Comparison of ENCODE assay signal across 11 mouse cellular contexts in the genomic region with DNA sequence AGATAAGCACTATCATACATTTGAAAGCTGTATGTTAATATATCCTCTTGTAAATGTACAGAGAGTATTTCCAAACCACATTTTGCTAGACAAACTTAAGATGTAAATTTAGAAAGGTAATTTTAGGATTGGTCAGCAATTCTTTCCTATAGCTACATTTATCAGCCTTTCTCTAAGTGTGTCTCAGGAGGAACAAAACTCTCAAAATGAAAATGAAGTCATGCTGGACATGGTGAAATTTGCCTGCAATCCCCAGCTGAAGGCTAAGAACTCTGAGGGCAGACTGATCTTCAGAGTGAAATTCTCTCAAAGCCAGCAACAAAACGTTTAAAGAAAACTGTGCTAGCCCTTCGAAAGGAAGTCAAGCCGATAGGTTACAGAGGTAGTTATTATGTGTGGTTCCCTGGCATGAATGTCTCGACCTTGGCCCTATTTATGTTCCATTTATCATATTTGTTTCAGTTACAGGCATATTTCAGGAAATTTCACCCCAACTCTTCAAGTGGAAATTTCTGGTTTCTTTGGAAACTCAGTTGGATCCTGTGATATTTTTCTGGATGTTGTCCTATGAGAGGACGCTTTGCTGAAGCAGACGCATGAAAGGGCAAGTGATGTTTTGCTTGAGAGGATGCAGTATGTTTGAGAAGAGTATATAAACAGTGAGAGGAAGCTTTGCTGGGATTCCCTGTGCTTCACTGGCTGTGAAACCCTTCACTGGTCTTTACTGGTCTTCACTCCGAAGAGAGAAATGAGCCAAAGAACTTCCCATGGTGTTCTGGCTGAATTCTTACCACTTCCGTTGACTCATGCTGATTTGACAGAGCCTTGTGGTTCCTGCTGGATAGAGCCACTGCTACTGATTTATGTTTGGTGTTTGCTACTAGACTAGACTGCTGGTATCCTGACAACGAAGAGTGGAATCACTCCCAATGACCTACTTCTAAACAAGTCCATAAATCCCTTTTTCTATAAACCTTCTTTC. TPM values are rescaled to one million over a fixed set of nuclear protein-coding genes. Genes with fewer than 3 reads are reported as not detected.
DNase-seq lines count a peak whose midpoint lies in the region; ATAC-seq and TF ChIP-seq lines count a peak whose summit lies in the region.
"Had no signal": no experiment of that assay in that cellular context is flagged by ENCODE, and none has a peak within 500 bp of the region (broad histone marks: within the 10 kb centered on the region; RNA-seq: fewer than 3 reads in every experiment).

No protein-coding gene starts in this region.

- ATAC-seq in heart, embryonic 11.5 days (replicated peaks; ENCODE audit: insufficient number of reproducible peaks, low FRiP score, low TSS enrichment): no peak
- peak; percentile 29 to 37 for ATAC-seq in hematopoietic stem cell, adult 5-6 weeks (replicated peaks in 1 of 2; ENCODE audit: insufficient read depth in 1 of 2, low FRiP score in 2 of 2, low TSS enrichment in 1 of 2, low read depth in 1 of 2, poor library complexity in 2 of 2, severe bottlenecking in 2 of 2)
- no peak for ATAC-seq in forebrain, embryonic 14.5 days
- ATAC-seq in hindbrain, postnatal 0 days: no peak

- DNase-seq in heart, adult 11 months: peak; percentile 94
- peak; percentile 20 for DNase-seq in 3134 (ENCODE audit: extremely low read depth, insufficient read length, low spot score)
- peak; percentile 32 for DNase-seq in Muller cell, postnatal 12 days (ENCODE audit: inconsistent ontology term)
- no peak for DNase-seq in forebrain, embryonic 14.5 days (ENCODE audit: low spot score)
- DNase-seq in left cerebral cortex, adult 9 months (ENCODE audit: low spot score in 2 of 2): no peak
- DNase-seq in hindbrain, postnatal 0 days (ENCODE audit: low spot score): no peak
- DNase-seq: kidney, postnatal 4 days; midbrain, embryonic 14.5 days; thymus, postnatal 25 days had no signal

- H3K27me3 ChIP-seq in heart, embryonic 11.5 days (ENCODE audit: control insufficient read depth, insufficient read depth, low read length): no peaks in the 10 kb centered on the region
- H3K27me3 ChIP-seq in forebrain, embryonic 14.5 days (replicated peaks; ENCODE audit: control insufficient read depth, insufficient read depth, low read length): no peaks in the 10 kb centered on the region
- no peaks in the 10 kb centered on the region for H3K27me3 ChIP-seq in hindbrain, postnatal 0 days (ENCODE audit: insufficient read depth, low read length)

- 73% methylated on average over 9 of the region's 9 CpGs for WGBS in heart, embryonic 11.5 days (ENCODE audit: insufficient replicate concordance)
- WGBS in forebrain, embryonic 14.5 days: 82% methylated on average over 9 of the region's 9 CpGs
- WGBS in hindbrain, postnatal 0 days: 76% methylated on average over 9 of the region's 9 CpGs

- TF ChIP-seq CTCF in hindbrain, postnatal 0 days (IDR thresholded peaks at IDR 0.05; ENCODE audit: low read depth): no peak

- H3K36me3 ChIP-seq in heart, embryonic 11.5 days (ENCODE audit: control insufficient read depth, insufficient read depth, low read length): no peaks in the 10 kb centered on the region
- H3K36me3 ChIP-seq in forebrain, embryonic 14.5 days (ENCODE audit: control insufficient read depth, insufficient read depth, low read length): no peaks in the 10 kb centered on the region
- H3K36me3 ChIP-seq in hindbrain, postnatal 0 days (ENCODE audit: insufficient read depth, low read length): no peaks in the 10 kb centered on the region

- H3K4me3 ChIP-seq in heart, embryonic 11.5 days (ENCODE audit: low read depth, low read length): no peak overlapping the region
- H3K4me3 ChIP-seq in forebrain, embryonic 14.5 days (ENCODE audit: low read depth, low read length): no peak overlapping the region
- no peak overlapping the region for H3K4me3 ChIP-seq in hindbrain, postnatal 0 days (ENCODE audit: low read length)

- H3K4me2 ChIP-seq in heart, embryonic 11.5 days: no peak overlapping the region
- no peak overlapping the region for H3K4me2 ChIP-seq in forebrain, embryonic 14.5 days (ENCODE audit: low read length)
- H3K4me2 ChIP-seq in hindbrain, postnatal 0 days (ENCODE audit: low read depth, low read length): no peak overlapping the region

- H3K9me3 ChIP-seq in heart, embryonic 11.5 days (replicated peaks; ENCODE audit: control insufficient read depth, low read length): no peaks in the 10 kb centered on the region
- no peaks in the 10 kb centered on the region for H3K9me3 ChIP-seq in forebrain, embryonic 14.5 days (replicated peaks; ENCODE audit: control insufficient read depth, low read length)
- no peaks in the 10 kb centered on the region for H3K9me3 ChIP-seq in hindbrain, postnatal 0 days (ENCODE audit: low read length)

- no peaks in the 10 kb centered on the region for H3K4me1 ChIP-seq in heart, embryonic 11.5 days (ENCODE audit: control insufficient read depth, insufficient read depth, low read length)
- no peaks in the 10 kb centered on the region for H3K4me1 ChIP-seq in forebrain, embryonic 14.5 days (ENCODE audit: control insufficient read depth, insufficient read depth, low read length)
- H3K4me1 ChIP-seq in hindbrain, postnatal 0 days (ENCODE audit: insufficient read depth, low read length): no peaks in the 10 kb centered on the region

- H3K27ac ChIP-seq in heart, embryonic 11.5 days (ENCODE audit: low read depth, low read length): no peak overlapping the region
- no peak overlapping the region for H3K27ac ChIP-seq in forebrain, embryonic 14.5 days (ENCODE audit: low read depth, low read length)
- no peak overlapping the region for H3K27ac ChIP-seq in hindbrain, postnatal 0 days

- no peak overlapping the region for H3K9ac ChIP-seq in heart, embryonic 11.5 days (ENCODE audit: low read depth, low read length)
- H3K9ac ChIP-seq in forebrain, embryonic 14.5 days (ENCODE audit: low read length): no peak overlapping the region
- no peak overlapping the region for H3K9ac ChIP-seq in hindbrain, postnatal 0 days (replicated peaks; ENCODE audit: low read length)

RNA-seq across cellular contexts. Expression of a gene that starts 49.5 kb away (rescaled TPM):
- polyA plus RNA-seq in heart, embryonic 11.5 days (2014; fragmentation: Nextera tagmentation; extraction: Ambion mirVana): 1.7 and 1.8 TPM in 2 replicates
- 6.0 and 11.5 TPM in 2 replicates for total RNA-seq in hematopoietic stem cell, adult 5-6 weeks (2017)
- 0.77 and 1.6 TPM in 2 replicates for polyA plus RNA-seq in forebrain, embryonic 14.5 days (2014; fragmentation: Nextera tagmentation; extraction: Ambion mirVana)
- total RNA-seq in hindbrain, postnatal 0 days (2014; rRNA removed): 0.29 and 0.78 TPM in 2 replicates
- 0.42 and 0.54 TPM in 2 replicates for polyA plus RNA-seq in hindbrain, postnatal 0 days (2015; fragmentation: Nextera tagmentation; extraction: Ambion mirVana)

RNA-seq across cellular contexts. Expression of a gene that starts 50.7 kb away (rescaled TPM):
- polyA plus RNA-seq in heart, embryonic 11.5 days (2014; fragmentation: Nextera tagmentation; extraction: Ambion mirVana): 10.7 and 11.2 TPM in 2 replicates
- total RNA-seq in hematopoietic stem cell, adult 5-6 weeks (2017): 17.6 and 23.3 TPM in 2 replicates
- 114 and 131 TPM in 2 replicates for polyA plus RNA-seq in forebrain, embryonic 14.5 days (2014; fragmentation: Nextera tagmentation; extraction: Ambion mirVana)
- 97.9 and 116 TPM in 2 replicates for total RNA-seq in hindbrain, postnatal 0 days (2014; rRNA removed)
- polyA plus RNA-seq in hindbrain, postnatal 0 days (2015; fragmentation: Nextera tagmentation; extraction: Ambion mirVana): 195 and 197 TPM in 2 replicates

RNA-seq across cellular contexts. Expression of a gene that starts 51.5 kb away (rescaled TPM):
- polyA plus RNA-seq in heart, embryonic 11.5 days (2014; fragmentation: Nextera tagmentation; extraction: Ambion mirVana): 8.3 and 10.5 TPM in 2 replicates
- 166 and 168 TPM in 2 replicates for total RNA-seq in hematopoietic stem cell, adult 5-6 weeks (2017)
- 2.4 and 3.3 TPM in 2 replicates for polyA plus RNA-seq in forebrain, embryonic 14.5 days (2014; fragmentation: Nextera tagmentation; extraction: Ambion mirVana)
- 3.3 and 3.7 TPM in 2 replicates for total RNA-seq in hindbrain, postnatal 0 days (2014; rRNA removed)
- 4.0 and 4.1 TPM in 2 replicates for polyA plus RNA-seq in hindbrain, postnatal 0 days (2015; fragmentation: Nextera tagmentation; extraction: Ambion mirVana)

Comparison
In these comparisons a context has a peak if more than half of its experiments do, and no peak if none do; other contexts are left out.
1. DNase-seq: peak in heart, adult 11 months (single experiment), 3134 (single experiment) and Muller cell, postnatal 12 days (single experiment); none in forebrain, embryonic 14.5 days (single experiment), left cerebral cortex, adult 9 months (0 of 2) and hindbrain, postnatal 0 days (single experiment).
2. ATAC-seq: peak in hematopoietic stem cell, adult 5-6 weeks (2 of 2); none in heart, embryonic 11.5 days (single experiment), forebrain, embryonic 14.5 days (single experiment) and hindbrain, postnatal 0 days (single experiment).